Mouse (Mus musculus): ENCODE data around the gene Bola1. TPM values are rescaled to one million over a fixed set of nuclear protein-coding genes. Genes with fewer than 3 reads are reported as not detected.
A peak's percentile ranks its signal among the peaks of the same experiment; 100 is the strongest.
"Not testable (repeated sequence)": the region's sequence is repeated elsewhere in the genome, so short reads cannot be mapped to it uniquely, and the experiment has no call there.

Gene Bola1
- polyA plus RNA-seq, 1 experiment from 2014 or later = 75.7 TPM

DNA sequence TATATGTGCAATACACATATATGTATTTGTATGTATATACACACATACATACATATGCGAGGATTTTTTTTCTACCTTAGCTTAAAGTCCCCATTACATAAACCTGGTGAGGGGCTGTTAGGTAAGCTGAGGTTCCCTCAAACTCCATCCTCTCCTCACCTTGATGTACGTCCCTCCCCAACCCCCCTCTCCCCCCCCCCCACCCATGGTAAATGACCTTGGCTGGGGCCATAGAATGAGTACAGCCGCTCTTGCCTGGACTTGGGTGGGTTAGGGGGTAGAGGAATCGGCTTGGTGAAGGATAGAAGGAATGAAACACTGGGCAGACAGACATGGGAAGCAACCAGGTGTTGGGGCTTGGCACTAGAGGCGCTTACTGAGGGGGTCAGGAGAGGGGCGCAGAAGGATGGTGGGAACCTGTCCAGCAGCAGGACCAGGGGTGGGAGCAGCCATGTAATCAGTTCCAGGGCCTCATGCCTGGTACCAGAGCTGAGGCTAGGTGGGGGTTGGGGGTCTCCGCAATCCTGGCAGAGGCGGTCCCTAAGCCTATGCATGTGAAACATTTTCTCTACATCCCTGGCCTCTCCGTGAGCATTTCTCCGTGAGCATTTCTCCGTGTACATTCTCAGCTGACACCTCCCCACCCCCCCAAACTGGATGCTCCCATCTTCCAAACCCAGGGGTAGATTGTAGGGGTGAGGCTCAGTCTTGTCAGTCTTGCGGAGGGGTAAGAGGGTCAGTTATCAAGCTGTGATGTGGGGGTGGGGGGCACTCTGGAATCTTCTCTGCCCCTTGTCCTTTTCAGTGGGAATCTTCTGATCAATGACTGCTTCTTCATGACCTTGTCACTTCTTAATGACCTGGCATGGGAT lies 37.8 kb downstream of the Bola1 start:
- Histone ChIP-seq H3K4me1 (replicated peaks; ENCODE audit: control insufficient read depth, insufficient read depth, low read length) (peaks cover 7% of the 10 kb centered on the region), H3K27me3 (ENCODE audit: control insufficient read depth, insufficient read depth, low read length) (no peaks in the 10 kb centered on the region), H3K9ac (ENCODE audit: low read length) (peak overlapping the region; percentile 70), H3K36me3 (ENCODE audit: control insufficient read depth, insufficient read depth, low read length) (peaks cover 3% of the 10 kb centered on the region; the same call in 1 of the 2 replicates), H3K4me2 (ENCODE audit: low read depth, low read length, severe bottlenecking) (peak overlapping the region; percentile 89; the same call in 1 of the 2 replicates), H3K9me3 (ENCODE audit: control insufficient read depth, low read length) (no peaks in the 10 kb centered on the region), H3K4me3 (ENCODE audit: low read depth, low read length) (peak overlapping the region; percentile 41), H3K27ac (ENCODE audit: low read depth, low read length) (no peak overlapping the region)
- peak; percentile 61; the same call in 1 of the 2 replicates for ATAC-seq (replicated peaks; ENCODE audit: low FRiP score)
- WGBS = 35% methylated on average over 12 of the region's 12 CpGs
- no peak for DNase-seq (ENCODE audit: low spot score)

GRCm38 (mm10) chr3:96180727-96181477 lies 38.6 kb downstream of the Bola1 start, which contains the start of gene Sv2a:
Gene Sv2a, plus strand, starts transcription at chr3:96181151.
- ATAC-seq (replicated peaks; ENCODE audit: low FRiP score) = peak; percentile 58; the same call in 1 of the 2 replicates
- H3K9me3 ChIP-seq (ENCODE audit: control insufficient read depth, low read length) = no peaks in the 10 kb centered on the region
- H3K36me3 ChIP-seq (ENCODE audit: control insufficient read depth, insufficient read depth, low read length) = peaks cover 5% of the 10 kb centered on the region; the same call in 1 of the 2 replicates
- peak; percentile 73 for DNase-seq (ENCODE audit: low spot score)
- peak within 1 kb of the TSS; percentile 70 for H3K9ac ChIP-seq (ENCODE audit: low read length)
- H3K4me2 ChIP-seq (ENCODE audit: low read depth, low read length, severe bottlenecking) = peak within 1 kb of the TSS; percentile 89
- under 1% methylated on average over 21 of the region's 23 CpGs for WGBS
- H3K27ac ChIP-seq (ENCODE audit: low read depth, low read length) = no peak within 1 kb of the TSS; the same call in 1 of the 2 replicates
- peak within 1 kb of the TSS; percentile 41 for H3K4me3 ChIP-seq (ENCODE audit: low read depth, low read length)
- H3K4me1 ChIP-seq (replicated peaks; ENCODE audit: control insufficient read depth, insufficient read depth, low read length) = peaks cover 7% of the 10 kb centered on the region
- no peaks in the 10 kb centered on the region for H3K27me3 ChIP-seq (ENCODE audit: control insufficient read depth, insufficient read depth, low read length)

- Histone ChIP-seq H3K4me1 (replicated peaks; ENCODE audit: control insufficient read depth, insufficient read depth, low read length) (peaks cover 11% of the 10 kb centered on the region), H3K36me3 (ENCODE audit: control insufficient read depth, insufficient read depth, low read length) (peaks cover 5% of the 10 kb centered on the region; the same call in 1 of the 2 replicates), H3K4me3 (ENCODE audit: low read depth, low read length) (no peak overlapping the region), H3K27me3 (ENCODE audit: control insufficient read depth, insufficient read depth, low read length) (no peaks in the 10 kb centered on the region), H3K9ac (ENCODE audit: low read length) (no peak overlapping the region), H3K4me2 (ENCODE audit: low read depth, low read length, severe bottlenecking) (no peak overlapping the region), H3K9me3 (ENCODE audit: control insufficient read depth, low read length) (no peaks in the 10 kb centered on the region), H3K27ac (ENCODE audit: low read depth, low read length) (no peak overlapping the region)
- ATAC-seq (replicated peaks; ENCODE audit: low FRiP score) (no peak), DNase-seq (ENCODE audit: low spot score) (no peak)
- 68% methylated on average over 4 of the region's 4 CpGs for WGBS
These were observed 40.0 kb downstream of the Bola1 start for GRCm38 (mm10) chr3:96179531-96179930.

GRCm38 (mm10) chr3:96178902-96179301 lies 40.6 kb downstream of the Bola1 start:
- ATAC-seq (replicated peaks; ENCODE audit: low FRiP score) = no peak
- no peaks in the 10 kb centered on the region for H3K9me3 ChIP-seq (ENCODE audit: control insufficient read depth, low read length)
- DNase-seq (ENCODE audit: low spot score) = no peak
- H3K27ac ChIP-seq (ENCODE audit: low read depth, low read length) = no peak overlapping the region
- H3K27me3 ChIP-seq (ENCODE audit: control insufficient read depth, insufficient read depth, low read length) = no peaks in the 10 kb centered on the region
- 77% methylated on average over 2 of the region's 2 CpGs for WGBS
- no peak overlapping the region for H3K4me3 ChIP-seq (ENCODE audit: low read depth, low read length)
- peaks cover 5% of the 10 kb centered on the region; the same call in 1 of the 2 replicates for H3K36me3 ChIP-seq (ENCODE audit: control insufficient read depth, insufficient read depth, low read length)
- no peak overlapping the region for H3K4me2 ChIP-seq (ENCODE audit: low read depth, low read length, severe bottlenecking)
- H3K9ac ChIP-seq (ENCODE audit: low read length) = no peak overlapping the region
- H3K4me1 ChIP-seq (replicated peaks; ENCODE audit: control insufficient read depth, insufficient read depth, low read length) = peaks cover 13% of the 10 kb centered on the region

DNA sequence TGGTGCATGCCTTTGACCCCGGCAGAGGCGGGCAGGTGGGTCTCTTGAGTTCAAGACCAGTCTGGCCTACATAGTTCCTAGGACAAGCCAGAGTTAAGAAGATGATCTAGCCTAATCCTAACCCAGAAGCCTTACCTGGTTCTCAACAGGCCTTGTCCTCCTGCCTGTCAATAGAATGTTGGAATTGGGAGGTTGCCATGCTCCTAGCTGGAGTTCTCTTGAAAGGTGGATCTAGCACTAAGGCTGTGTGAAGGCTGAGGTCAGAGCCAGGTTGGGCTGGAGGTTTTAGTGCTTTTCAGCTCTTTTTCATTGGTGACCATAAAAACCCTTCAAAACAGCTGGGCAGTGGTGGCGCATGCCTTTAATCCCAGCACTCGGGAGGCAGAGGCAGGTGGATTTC lies 41.1 kb downstream of the Bola1 start:
- peaks cover 5% of the 10 kb centered on the region; the same call in 1 of the 2 replicates for H3K36me3 ChIP-seq (ENCODE audit: control insufficient read depth, insufficient read depth, low read length)
- ATAC-seq (replicated peaks; ENCODE audit: low FRiP score) (no peak), DNase-seq (ENCODE audit: low spot score) (no peak)
- no peaks in the 10 kb centered on the region for H3K27me3 ChIP-seq (ENCODE audit: control insufficient read depth, insufficient read depth, low read length)
- H3K4me1 ChIP-seq (replicated peaks; ENCODE audit: control insufficient read depth, insufficient read depth, low read length) = peaks cover 13% of the 10 kb centered on the region
- H3K4me3 ChIP-seq (ENCODE audit: low read depth, low read length) = no peak overlapping the region
- no peak overlapping the region for H3K4me2 ChIP-seq (ENCODE audit: low read depth, low read length, severe bottlenecking)
- WGBS = 94% methylated on average over 4 of the region's 4 CpGs
- no peak overlapping the region for H3K9ac ChIP-seq (ENCODE audit: low read length)
- no peak overlapping the region for H3K27ac ChIP-seq (ENCODE audit: low read depth, low read length)
- H3K9me3 ChIP-seq (ENCODE audit: control insufficient read depth, low read length) = no peaks in the 10 kb centered on the region

- Histone ChIP-seq H3K4me2 (ENCODE audit: low read depth, low read length, severe bottlenecking) (no peak overlapping the region), H3K4me3 (ENCODE audit: low read depth, low read length) (no peak overlapping the region), H3K9me3 (ENCODE audit: control insufficient read depth, low read length) (no peaks in the 10 kb centered on the region), H3K4me1 (replicated peaks; ENCODE audit: control insufficient read depth, insufficient read depth, low read length) (peaks cover 9% of the 10 kb centered on the region), H3K27ac (ENCODE audit: low read depth, low read length) (no peak overlapping the region), H3K9ac (ENCODE audit: low read length) (no peak overlapping the region), H3K36me3 (ENCODE audit: control insufficient read depth, insufficient read depth, low read length) (peaks cover 5% of the 10 kb centered on the region; the same call in 1 of the 2 replicates), H3K27me3 (ENCODE audit: control insufficient read depth, insufficient read depth, low read length) (no peaks in the 10 kb centered on the region)
- DNase-seq (ENCODE audit: low spot score) (no peak), ATAC-seq (replicated peaks; ENCODE audit: low FRiP score) (no peak)
- WGBS = 94% methylated on average over 6 of the region's 6 CpGs
These were observed 44.3 kb downstream of the Bola1 start for GRCm38 (mm10) chr3:96175251-96175650.

DNA sequence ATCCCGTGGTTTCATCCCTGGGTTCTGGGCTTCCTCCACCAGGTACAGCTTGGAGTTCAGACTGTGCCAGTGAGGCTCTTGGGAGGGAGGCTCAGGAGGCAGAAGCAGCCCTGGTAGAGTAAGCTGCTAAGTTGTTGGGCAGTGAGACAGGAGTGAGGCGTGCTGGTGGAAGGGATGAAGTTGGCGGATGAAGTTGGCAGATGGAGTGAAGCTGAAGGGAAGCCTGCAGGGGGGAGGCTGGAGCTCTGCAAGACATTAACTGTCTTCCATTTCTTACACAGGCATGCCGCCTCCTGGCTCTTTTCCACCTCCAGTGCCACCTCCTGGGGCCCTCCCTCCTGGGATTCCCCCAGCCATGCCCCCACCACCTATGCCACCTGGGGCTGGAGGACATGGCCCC lies 45.5 kb downstream of the Bola1 start:
- H3K9ac ChIP-seq (ENCODE audit: low read length) = not testable (repeated sequence)

DNA sequence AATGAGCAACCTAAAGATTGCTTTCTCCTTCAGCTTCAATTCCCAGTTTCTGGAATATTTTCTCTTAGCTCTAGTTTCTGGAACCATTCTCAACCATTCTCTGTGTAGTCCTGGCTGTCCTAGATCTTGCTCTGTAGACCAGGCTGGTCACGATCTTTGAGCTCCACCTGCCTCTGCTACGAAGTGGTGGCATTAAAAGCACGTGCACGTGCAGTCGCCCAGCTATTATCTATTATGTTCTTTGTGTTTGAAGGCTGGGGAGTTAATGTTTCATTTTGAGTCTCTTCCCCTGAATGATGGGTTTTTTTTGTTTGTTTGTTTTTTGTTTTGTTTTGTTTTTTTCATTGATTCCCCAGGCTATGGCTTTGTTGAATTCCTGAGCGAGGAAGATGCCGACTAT lies 46.3 kb downstream of the Bola1 start:
- no peaks in the 10 kb centered on the region for H3K9me3 ChIP-seq (ENCODE audit: control insufficient read depth, low read length)
- peaks cover 5% of the 10 kb centered on the region; the same call in 1 of the 2 replicates for H3K36me3 ChIP-seq (ENCODE audit: control insufficient read depth, insufficient read depth, low read length)
- DNase-seq (ENCODE audit: low spot score) (no peak), ATAC-seq (replicated peaks; ENCODE audit: low FRiP score) (no peak)
- peak overlapping the region; percentile 74 for H3K4me3 ChIP-seq (ENCODE audit: low read depth, low read length)
- H3K27ac ChIP-seq (ENCODE audit: low read depth, low read length) = no peak overlapping the region
- H3K4me1 ChIP-seq (replicated peaks; ENCODE audit: control insufficient read depth, insufficient read depth, low read length) = peaks cover 9% of the 10 kb centered on the region
- H3K9ac ChIP-seq (ENCODE audit: low read length) = peak overlapping the region; percentile 96
- H3K27me3 ChIP-seq (ENCODE audit: control insufficient read depth, insufficient read depth, low read length) = no peaks in the 10 kb centered on the region
- 38% methylated on average over 7 of the region's 7 CpGs for WGBS
- peak overlapping the region; percentile 48 for H3K4me2 ChIP-seq (ENCODE audit: low read depth, low read length, severe bottlenecking)

More for the DNA sequence above, 45.5 kb downstream of the Bola1 start:
- not testable (repeated sequence) for H3K4me3 ChIP-seq (ENCODE audit: low read depth, low read length); H3K9me3 ChIP-seq (ENCODE audit: control insufficient read depth, low read length); DNase-seq (ENCODE audit: low spot score); H3K4me2 ChIP-seq (ENCODE audit: low read depth, low read length, severe bottlenecking); H3K27me3 ChIP-seq (ENCODE audit: control insufficient read depth, insufficient read depth, low read length); ATAC-seq (replicated peaks; ENCODE audit: low FRiP score); H3K36me3 ChIP-seq (ENCODE audit: control insufficient read depth, insufficient read depth, low read length); H3K4me1 ChIP-seq (replicated peaks; ENCODE audit: control insufficient read depth, insufficient read depth, low read length); H3K27ac ChIP-seq (ENCODE audit: low read depth, low read length)
- 91% methylated on average over 4 of the region's 4 CpGs for WGBS

Measured in forebrain, embryonic 11.5 days (tissue).